Mouse (Mus musculus): ENCODE results near the gene Dock2.

The Dock2 gene

GRCm38 (mm10) chr11:34349453-34350056 lies 434.1 kb downstream of the Dock2 start:
- DNase-seq (ENCODE audit: low spot score in 2 of 2) = no peak

DNA sequence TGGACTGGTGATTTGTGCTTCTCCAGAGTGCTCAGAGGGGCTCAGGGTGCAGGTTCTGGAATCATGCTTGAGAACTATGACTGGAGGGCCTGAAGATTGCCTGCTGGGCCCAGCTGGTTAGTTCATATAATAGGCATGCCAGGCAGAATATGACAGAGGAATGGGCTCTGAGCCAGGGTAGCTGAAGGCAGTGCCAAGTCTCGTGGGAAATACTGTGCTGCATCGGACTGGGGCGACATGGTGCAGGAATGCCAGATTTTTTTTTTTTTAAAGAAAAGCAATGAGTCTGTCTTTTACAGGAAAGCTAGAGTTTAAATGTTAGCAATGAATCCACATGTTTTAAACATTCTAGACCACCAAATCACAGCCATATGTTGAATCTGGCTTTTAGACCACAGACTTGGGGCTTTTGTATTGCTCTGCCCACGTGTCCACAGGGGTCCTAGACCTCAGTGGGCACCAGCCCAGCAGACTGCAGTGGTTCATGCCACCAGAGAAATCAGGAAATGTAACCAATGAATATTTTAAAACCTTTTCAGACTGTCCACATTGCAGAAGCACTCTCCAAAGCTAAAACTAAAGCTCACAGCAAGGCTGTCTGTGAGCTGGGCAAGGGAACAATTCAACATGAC lies 435.3 kb downstream of the Dock2 start:
- DNase-seq (ENCODE audit: low spot score in 2 of 2) = peak; percentile 40 to 86

GRCm38 (mm10) chr11:34344310-34344709 lies 439.4 kb downstream of the Dock2 start:
- DNase-seq (ENCODE audit: low spot score in 2 of 2) = no peak

- no peak for DNase-seq (ENCODE audit: low spot score in 2 of 2)
Measured at GRCm38 (mm10) chr11:34343742-34344307, 439.9 kb downstream of the Dock2 start.

DNA sequence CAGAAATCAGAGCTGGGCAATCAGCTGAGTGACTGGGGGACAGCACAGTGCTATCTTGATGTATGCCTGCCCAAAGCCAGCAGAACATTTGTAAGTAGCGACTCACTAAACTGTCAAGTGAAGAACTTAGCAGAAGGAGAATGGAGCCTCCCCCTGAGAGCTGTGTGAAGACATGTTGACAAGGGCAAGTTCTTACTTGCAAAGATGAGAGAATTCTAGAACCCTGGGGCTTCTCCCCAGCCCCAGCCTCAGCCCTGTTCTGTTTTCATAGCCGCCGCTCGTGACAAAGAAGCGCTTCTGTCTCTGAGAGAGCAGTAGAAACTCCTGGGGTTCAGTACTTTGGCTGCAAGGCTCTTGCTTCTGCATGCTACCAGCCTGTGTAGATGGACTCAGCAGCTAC lies 444.0 kb downstream of the Dock2 start:
- no peak for DNase-seq (ENCODE audit: low spot score in 2 of 2)

DNA sequence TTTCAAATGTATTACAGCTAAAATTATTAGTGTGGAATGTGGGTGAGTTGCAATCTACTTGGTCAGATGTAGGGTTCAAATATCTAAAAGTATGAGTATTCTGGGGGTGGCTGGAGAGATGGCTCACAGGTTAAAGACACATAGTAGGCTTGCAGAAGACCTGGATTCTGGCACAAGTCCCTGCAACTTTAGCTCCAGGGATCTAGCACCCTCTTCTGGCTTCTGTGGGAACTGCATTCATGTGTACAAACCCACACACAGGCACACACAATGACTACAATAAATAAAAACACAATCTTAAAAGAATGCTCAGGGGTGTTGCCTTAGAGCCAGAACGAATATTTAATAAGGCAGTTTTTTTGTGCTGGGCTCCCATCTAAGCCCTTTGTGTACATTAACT lies 445.8 kb downstream of the Dock2 start:
- DNase-seq (ENCODE audit: low spot score in 2 of 2) = no peak

DNA sequence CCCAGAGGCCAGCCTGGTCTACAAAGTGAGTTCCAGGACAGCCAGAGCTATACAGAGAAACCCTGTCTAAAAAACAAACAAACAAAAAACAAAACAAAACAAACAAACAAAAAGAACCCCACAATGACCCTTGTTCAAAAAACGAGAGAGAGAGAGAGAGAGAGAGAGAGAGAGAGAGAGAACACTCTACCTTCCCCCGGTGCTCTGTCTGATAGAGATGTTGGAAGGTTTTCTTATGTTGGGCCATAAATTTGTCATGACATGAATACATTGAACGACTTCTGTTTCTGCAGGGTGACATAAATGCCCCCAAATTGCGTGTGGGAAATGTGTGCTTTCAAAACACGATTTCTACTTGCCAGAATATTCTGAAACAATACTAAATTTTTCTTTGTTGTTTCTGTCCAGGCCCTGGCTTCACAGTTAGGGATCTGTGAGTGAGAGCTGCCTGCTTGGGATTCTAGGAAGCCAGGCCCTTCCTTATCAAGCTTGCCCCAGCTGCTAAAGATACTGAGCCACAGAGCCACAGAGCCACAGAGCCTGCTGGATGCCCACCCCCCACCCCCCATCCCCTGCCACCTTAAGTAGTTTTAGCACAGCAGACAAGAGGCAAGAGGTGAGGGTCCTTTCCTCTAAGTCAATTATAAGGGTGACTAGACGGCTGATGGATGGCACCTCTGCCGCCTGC lies 451.2 kb downstream of the Dock2 start:
- no peak for DNase-seq (ENCODE audit: low spot score in 2 of 2)

DNA sequence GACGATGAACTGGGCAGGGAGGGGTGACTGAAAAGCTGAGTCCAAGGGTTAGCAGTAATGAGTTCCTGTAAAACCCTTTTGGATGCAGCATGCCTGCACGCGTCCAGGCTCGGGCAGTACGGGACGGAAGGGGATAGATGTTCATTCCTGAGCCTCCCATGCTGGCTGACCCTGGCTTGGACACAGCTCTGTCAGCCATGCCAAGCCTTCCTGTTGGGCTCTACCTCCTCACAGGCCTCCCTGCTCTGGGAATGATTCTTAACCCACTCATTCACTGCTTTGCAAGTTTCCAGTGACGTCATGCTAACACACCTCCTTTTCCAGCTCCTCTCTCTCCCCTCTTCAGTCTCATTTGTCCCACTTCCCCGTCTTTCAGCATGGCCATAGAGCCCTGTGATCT lies 460.0 kb downstream of the Dock2 start:
- no peak for DNase-seq (ENCODE audit: low spot score in 2 of 2)

DNA sequence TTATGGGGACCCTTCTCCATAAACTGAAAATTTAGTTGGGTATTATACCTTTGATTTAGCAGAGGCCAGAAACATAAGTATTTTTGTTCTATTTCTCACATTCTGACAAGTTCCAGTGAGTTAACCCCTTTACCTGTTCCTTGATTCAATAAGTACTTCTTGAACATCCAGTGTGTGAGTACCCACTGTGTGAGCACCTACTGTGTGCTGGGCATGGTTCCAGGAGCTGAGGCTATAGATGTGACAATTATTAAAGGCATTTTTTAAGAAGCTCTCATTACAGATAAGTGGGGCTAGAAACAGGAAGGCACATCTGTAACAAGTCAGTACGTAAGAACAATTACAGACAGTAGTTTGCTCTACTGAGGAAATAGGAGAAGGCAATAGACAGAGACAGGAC lies 464.4 kb downstream of the Dock2 start:
- no peak for DNase-seq (ENCODE audit: low spot score in 2 of 2)

GRCm38 (mm10) chr11:34317001-34317400 lies 466.7 kb downstream of the Dock2 start:
- no peak for DNase-seq (ENCODE audit: low spot score in 2 of 2)

- DNase-seq (ENCODE audit: low spot score in 2 of 2) = no peak
Measured at GRCm38 (mm10) chr11:34316176-34316575, 467.5 kb downstream of the Dock2 start.

GRCm38 (mm10) chr11:34315383-34315782 lies 468.3 kb downstream of the Dock2 start:
- no peak for DNase-seq (ENCODE audit: low spot score in 2 of 2)

GRCm38 (mm10) chr11:34314534-34315379 lies 468.9 kb downstream of the Dock2 start, which contains the start of gene Fam196b:
Fam196b (plus strand) TSS chr11:34314822.
- DNase-seq (ENCODE audit: low spot score in 2 of 2) = peak in 1 of 2 experiments; percentile 32

- DNase-seq (ENCODE audit: low spot score in 2 of 2) = no peak
Measured at GRCm38 (mm10) chr11:34312208-34312607, 471.5 kb downstream of the Dock2 start.

DNA sequence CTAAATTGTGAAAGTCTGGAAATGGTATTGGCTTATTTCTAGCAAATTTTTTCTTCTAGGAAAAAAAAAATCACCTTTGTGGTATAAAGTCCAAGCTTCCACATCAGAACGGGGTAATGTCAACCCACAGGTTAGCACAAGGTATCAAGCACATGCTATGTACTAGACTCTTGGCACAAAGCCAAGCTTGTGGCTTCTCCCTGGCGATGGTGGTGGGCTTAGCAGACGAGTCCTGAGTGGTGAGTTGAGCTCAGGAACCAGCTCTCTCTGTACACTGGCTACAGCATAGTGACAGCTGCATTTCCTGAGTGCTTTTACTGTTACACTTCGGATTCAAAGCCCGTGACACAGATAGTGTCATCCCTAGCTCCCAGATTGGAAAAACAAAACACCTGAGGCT lies 472.0 kb downstream of the Dock2 start:
- DNase-seq (ENCODE audit: low spot score in 2 of 2) = no peak

GRCm38 (mm10) chr11:34309360-34309759 lies 474.3 kb downstream of the Dock2 start:
- DNase-seq (ENCODE audit: low spot score in 2 of 2) = no peak

- DNase-seq (ENCODE audit: low spot score in 2 of 2) = no peak
Measured at GRCm38 (mm10) chr11:34308731-34309130, 475.0 kb downstream of the Dock2 start.

DNA sequence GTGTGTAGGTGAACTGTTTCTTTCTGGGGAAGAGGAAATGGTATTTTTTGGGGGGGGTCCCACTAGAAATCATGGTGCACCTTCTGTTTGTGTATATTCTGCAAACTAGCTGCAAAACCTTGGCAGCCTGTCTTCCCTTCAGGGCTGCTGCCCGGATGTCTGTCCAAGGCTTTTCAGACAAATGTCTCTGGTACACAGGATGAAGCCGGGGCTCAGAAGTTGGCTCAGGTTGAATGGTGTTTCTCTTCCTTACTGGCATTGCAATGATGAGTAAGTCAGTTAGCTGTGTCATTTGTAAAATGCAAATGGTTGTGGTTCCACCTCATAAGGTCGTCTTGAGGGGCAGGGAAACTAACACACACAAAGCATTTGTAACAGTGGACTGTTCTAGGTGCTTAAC lies 477.5 kb downstream of the Dock2 start:
- DNase-seq (ENCODE audit: low spot score in 2 of 2) = no peak

DNA sequence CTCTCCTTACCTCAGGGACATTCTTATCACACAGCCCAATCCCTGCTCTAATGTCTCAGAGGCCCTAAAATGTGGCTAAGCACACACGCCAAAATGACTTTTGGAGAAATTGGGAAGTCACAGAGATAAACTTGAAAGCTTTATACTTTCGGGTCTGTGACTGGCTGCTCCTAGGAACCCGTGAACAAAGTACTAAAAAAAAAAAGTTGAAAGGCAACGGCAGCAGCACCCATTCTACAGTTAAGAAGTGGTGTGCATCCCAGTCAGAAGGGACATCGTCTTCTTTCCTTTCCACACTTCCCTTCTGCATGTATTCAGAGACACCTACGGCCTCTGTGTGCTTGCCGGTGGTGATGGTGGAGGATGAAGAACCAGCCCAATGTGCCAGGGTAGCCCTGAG lies 483.6 kb downstream of the Dock2 start:
- no peak for DNase-seq (ENCODE audit: low spot score in 2 of 2)

DNA sequence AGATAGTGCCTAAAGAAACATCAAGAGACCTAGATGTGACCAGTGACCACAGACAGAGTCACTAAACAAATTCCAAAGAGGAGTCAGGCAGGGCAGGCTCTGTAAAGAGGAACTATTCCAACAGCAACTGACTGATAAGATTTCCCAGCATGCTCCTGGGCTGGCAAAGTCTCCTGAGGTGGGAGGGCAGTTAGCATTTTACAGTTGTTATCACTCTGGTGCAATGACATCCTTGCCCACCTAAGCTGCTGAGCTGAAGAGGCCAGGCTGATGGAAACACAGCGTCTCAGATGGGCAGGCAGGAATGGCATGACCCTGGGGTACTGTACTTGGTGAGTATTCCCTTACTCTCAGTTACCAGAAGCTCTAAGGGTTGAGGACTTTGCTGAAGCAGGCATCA lies 484.1 kb downstream of the Dock2 start:
- DNase-seq (ENCODE audit: low spot score in 2 of 2) = no peak

- DNase-seq (ENCODE audit: low spot score in 2 of 2) = no peak
Measured at GRCm38 (mm10) chr11:34297698-34298378, 485.9 kb downstream of the Dock2 start.

Data from cerebellum, postnatal 4 days (tissue).